Comparison of ENCODE assay signal across 8 mouse cellular contexts in genomic region chr1:52816232-52816891, GRCm38 (mm10). TPM values are rescaled to one million over a fixed set of nuclear protein-coding genes. Genes with fewer than 3 reads are reported as not detected.
DNase-seq lines count a peak whose midpoint lies in the region; ATAC-seq and TF ChIP-seq lines count a peak whose summit lies in the region.

No protein-coding gene starts in this region.

- ATAC-seq in liver, embryonic 13.5 days (ENCODE audit: low read depth): no peak

- no peak overlapping the region for H3K27ac ChIP-seq in embryonic facial prominence, embryonic 10.5 days (replicated peaks)
- H3K27ac ChIP-seq in liver, embryonic 13.5 days: no peak overlapping the region
- no peak overlapping the region for H3K27ac ChIP-seq in thymus, adult 2 months (ENCODE audit: control insufficient read depth, insufficient read depth, low read length)

- H3K9me3 ChIP-seq in embryonic facial prominence, embryonic 10.5 days: no peaks in the 10 kb centered on the region
- H3K9me3 ChIP-seq in liver, embryonic 13.5 days (replicated peaks): no peaks in the 10 kb centered on the region

- DNase-seq in kidney, adult 9 months: peak; percentile 49
- no peak for DNase-seq in kidney, postnatal 25 days
- DNase-seq in embryonic facial prominence, embryonic 10.5 days (ENCODE audit: low spot score): no peak
- DNase-seq in heart, postnatal 36 days: peak; percentile 33 to 45
- no peak for DNase-seq in liver, embryonic 13.5 days
- peak; percentile 58 for DNase-seq in skeletal muscle tissue, adult 2 months (ENCODE audit: low read depth, low spot score)
- no peak for DNase-seq in left cerebral cortex, adult 9 months (ENCODE audit: low spot score in 2 of 2)
- DNase-seq in thymus, adult 2 months: no peak

- peak overlapping the region; percentile 74 for H3K4me3 ChIP-seq in embryonic facial prominence, embryonic 10.5 days
- peak overlapping the region; percentile 66 for H3K4me3 ChIP-seq in liver, embryonic 13.5 days (replicated peaks)
- no peak overlapping the region for H3K4me3 ChIP-seq in thymus, adult 2 months (ENCODE audit: control insufficient read depth, insufficient read depth, low read length)

- no peak for TF ChIP-seq POLR2A in thymus, adult 2 months (IDR thresholded peaks at IDR 0.05; ENCODE audit: control insufficient read depth, extremely low read depth, insufficient read depth, low read length, poor library complexity)

- intact Hi-C loops in heart, postnatal 36 days (cut with DNase I): loop anchor here (2.0 to 10.0 kb wide), 2 partner anchors 16 to 312 kb away; partner anchors contain the start of gene Nab1

- H3K9ac ChIP-seq in liver, embryonic 13.5 days: no peak overlapping the region

- no peaks in the 10 kb centered on the region for H3K27me3 ChIP-seq in embryonic facial prominence, embryonic 10.5 days (replicated peaks; ENCODE audit: low read depth, poor library complexity, severe bottlenecking)
- no peaks in the 10 kb centered on the region for H3K27me3 ChIP-seq in liver, embryonic 13.5 days
- H3K27me3 ChIP-seq in thymus, adult 2 months (ENCODE audit: control insufficient read depth, insufficient read depth, low read length): no peaks in the 10 kb centered on the region

- 50% methylated on average over 13 of the region's 13 CpGs for WGBS in embryonic facial prominence, embryonic 10.5 days
- WGBS in liver, embryonic 13.5 days (ENCODE audit: insufficient replicate concordance): 57% methylated on average over 13 of the region's 13 CpGs
- WGBS in thymus, adult 2 months: 28% methylated on average over 13 of the region's 13 CpGs

- peaks cover 26% of the 10 kb centered on the region for H3K4me1 ChIP-seq in embryonic facial prominence, embryonic 10.5 days
- peaks cover 19% of the 10 kb centered on the region for H3K4me1 ChIP-seq in liver, embryonic 13.5 days (replicated peaks)
- H3K4me1 ChIP-seq in thymus, adult 2 months (replicated peaks; ENCODE audit: control insufficient read depth, insufficient read depth, low read length): peaks cover 7% of the 10 kb centered on the region

- TF ChIP-seq CTCF in thymus, adult 2 months (IDR thresholded peaks at IDR 0.05; ENCODE audit: borderline replicate concordance, control insufficient read depth, extremely low read depth, insufficient read depth, low read length, poor library complexity): no peak

- no peaks in the 10 kb centered on the region for H3K36me3 ChIP-seq in embryonic facial prominence, embryonic 10.5 days (replicated peaks)
- H3K36me3 ChIP-seq in liver, embryonic 13.5 days: no peaks in the 10 kb centered on the region
- no peaks in the 10 kb centered on the region for H3K36me3 ChIP-seq in thymus, adult 2 months (ENCODE audit: control insufficient read depth, insufficient read depth, low read length)

- peak overlapping the region; percentile 86 for H3K4me2 ChIP-seq in liver, embryonic 13.5 days

RNA-seq across cellular contexts. Expression of gene Inpp1, which starts 1.1 kb away (rescaled TPM):
- 13.7 and 15.7 TPM in 2 replicates for polyA plus RNA-seq in embryonic facial prominence, embryonic 10.5 days (2016; fragmentation: Nextera tagmentation; extraction: Ambion mirVana)
- 10 to 100 TPM; 17.4 to 17.7 TPM for total RNA-seq in heart, postnatal 36 days (2021)
- 3.3 and 3.7 TPM in 2 replicates for polyA plus RNA-seq in liver, embryonic 13.5 days (2015; fragmentation: Nextera tagmentation; extraction: Ambion mirVana)
- 29.4 and 33.8 TPM in 2 replicates for polyA plus RNA-seq in thymus, adult 2 months (2012; rRNA removed)

RNA-seq across cellular contexts. Expression of gene Hibch, which starts 28.4 kb away (rescaled TPM):
- polyA plus RNA-seq in embryonic facial prominence, embryonic 10.5 days (2016; fragmentation: Nextera tagmentation; extraction: Ambion mirVana): 22.5 and 22.7 TPM in 2 replicates
- total RNA-seq in heart, postnatal 36 days (2021): 10 to 100 TPM; 77.8 to 88.4 TPM
- polyA plus RNA-seq in liver, embryonic 13.5 days (2015; fragmentation: Nextera tagmentation; extraction: Ambion mirVana): 18.6 and 21.9 TPM in 2 replicates
- 22.7 and 23.9 TPM in 2 replicates for polyA plus RNA-seq in thymus, adult 2 months (2012; rRNA removed)

Comparison
In these comparisons a context has a peak if more than half of its experiments do, and no peak if none do; other contexts are left out.
1. DNase-seq: peak in kidney, adult 9 months (single experiment), heart, postnatal 36 days (2 of 2) and skeletal muscle tissue, adult 2 months (single experiment); none in kidney, postnatal 25 days (0 of 2), embryonic facial prominence, embryonic 10.5 days (single experiment), liver, embryonic 13.5 days (single experiment), left cerebral cortex, adult 9 months (0 of 2) and thymus, adult 2 months (single experiment).